ENCODE assay signal across 12 mouse cellular contexts in genomic region chr1:149919301-149919700, GRCm38 (mm10).
"Had no signal": no experiment of that assay in that cellular context is flagged by ENCODE, and none has a peak within 500 bp of the region (broad histone marks: within the 10 kb centered on the region; RNA-seq: fewer than 3 reads in every experiment).

No protein-coding gene starts in this region.

- ATAC-seq: liver, postnatal 0 days; midbrain, embryonic 13.5 days had no signal

- DNase-seq: kidney, postnatal 10 days; kidney, postnatal 4 days; liver; liver, embryonic 13.5 days; liver, postnatal 0 days; lung, postnatal 14 days; right cerebral cortex, postnatal 14 days; thymus, adult 18-20 months; thymus, postnatal 14 days had no signal

- H3K27ac ChIP-seq: limb, embryonic 12.5 days; liver, embryonic 13.5 days; lung, embryonic 15.5 days; midbrain, embryonic 13.5 days had no signal

- H3K4me3 ChIP-seq: limb, embryonic 12.5 days; liver, embryonic 13.5 days; lung, embryonic 15.5 days; midbrain, embryonic 13.5 days had no signal
